Mouse (Mus musculus) forebrain, embryonic 11.5 days (tissue): ENCODE measurements at regions not wholly inside any gene's neighbourhood (a gene's known extent, or its start where the extent isn't known, plus 50 kb on each side); places are given as distances from the start of the nearest gene placed in this dataset.

Experiments
- ATAC-seq: fragments of 200-750 bp; cut with Nextera tagmentation; replicated peaks from 2 replicates; pipeline ENCODE4 v1.8.0; 2017; ENCODE audit warnings: moderate TSS enrichment; ENCODE audit not compliant: low FRiP score
- DNase-seq: peaks from one replicate; pipeline ENCODE4 v3.0.0-alpha.2; 2017; ENCODE audit warnings: low spot score
- H3K27ac ChIP-seq: fragments of 300-500 bp; sonication (generic); 2 replicates; pipeline ENCODE4 v1.5.1; 2014; ENCODE audit warnings: low read depth, low read length
- H3K27me3 ChIP-seq: fragments of 300-500 bp; sonication (generic); 2 replicates; pipeline ENCODE4 v1.6.1; 2014; ENCODE audit warnings: mild to moderate bottlenecking, low read length, mixed read lengths; ENCODE audit not compliant: control insufficient read depth, insufficient read depth
- H3K36me3 ChIP-seq: fragments of 300-500 bp; sonication (generic); 2 replicates; pipeline ENCODE4 v1.6.1; 2014; ENCODE audit warnings: mild to moderate bottlenecking, low read length, moderate library complexity, mixed read lengths; ENCODE audit not compliant: control insufficient read depth, insufficient read depth
- H3K4me1 ChIP-seq: fragments of 300-500 bp; sonication (generic); replicated peaks from 2 replicates; pipeline ENCODE4 v1.6.1; 2014; ENCODE audit warnings: low read length, mixed read lengths; ENCODE audit not compliant: control insufficient read depth, insufficient read depth
- H3K4me2 ChIP-seq: fragments of 300-500 bp; sonication (generic); 2 replicates; pipeline ENCODE4 v1.6.1; 2014; ENCODE audit warnings: low read depth, mild to moderate bottlenecking, low read length, moderate library complexity, mixed read lengths; ENCODE audit not compliant: severe bottlenecking
- H3K4me3 ChIP-seq: fragments of 300-500 bp; sonication (generic); 2 replicates; pipeline ENCODE4 v1.5.1; 2014; ENCODE audit warnings: low read depth, low read length
- H3K9ac ChIP-seq: fragments of 300-500 bp; sonication (generic); 2 replicates; pipeline ENCODE4 v1.6.1; 2014; ENCODE audit warnings: low read length
- H3K9me3 ChIP-seq: fragments of 300-500 bp; sonication (generic); 2 replicates; pipeline ENCODE4 v1.6.1; 2016; ENCODE audit warnings: low read length, mixed read lengths; ENCODE audit not compliant: control insufficient read depth
- WGBS: fragments of 180-500 bp; shearing (Covaris S2); extraction: QIAGEN DNeasy Blood & Tissue Kit; methylation state at CpG from one replicate; pipeline ENCODE4 v1.1.7; 2014; 5-methylcytosine and 5-hydroxymethylcytosine counted together

- DNase-seq (no peak), ATAC-seq (no peak)
- H3K9ac ChIP-seq = no peak overlapping the region
- 75% methylated on average over 13 of the region's 13 CpGs for WGBS
- no peak overlapping the region for H3K27ac ChIP-seq
- no peaks in the 10 kb centered on the region for H3K36me3 ChIP-seq
- no peaks in the 10 kb centered on the region for H3K9me3 ChIP-seq
- H3K4me2 ChIP-seq = no peak overlapping the region
- no peaks in the 10 kb centered on the region for H3K27me3 ChIP-seq
- H3K4me1 ChIP-seq = no peaks in the 10 kb centered on the region; the same call in 1 of the 2 replicates
- H3K4me3 ChIP-seq = no peak overlapping the region
Observed at GRCm38 (mm10) chr5:119137409-119137808, 533.1 kb upstream of the Tbx3 start.

GRCm38 (mm10) chr5:119137821-119138221, 532.6 kb upstream of the Tbx3 start:
- H3K36me3 ChIP-seq = no peaks in the 10 kb centered on the region
- H3K4me2 ChIP-seq = no peak overlapping the region
- WGBS = 78% methylated on average over 10 of the region's 10 CpGs
- no peaks in the 10 kb centered on the region for H3K27me3 ChIP-seq
- H3K27ac ChIP-seq = no peak overlapping the region
- no peaks in the 10 kb centered on the region for H3K9me3 ChIP-seq
- H3K4me1 ChIP-seq = no peaks in the 10 kb centered on the region; the same call in 1 of the 2 replicates
- no peak for DNase-seq
- no peak overlapping the region for H3K9ac ChIP-seq
- ATAC-seq = no peak
- H3K4me3 ChIP-seq = no peak overlapping the region

GRCm38 (mm10) chr5:119138293-119138692, 532.2 kb upstream of the Tbx3 start:
- no peak overlapping the region for H3K4me2 ChIP-seq
- WGBS = 57% methylated on average over 14 of the region's 14 CpGs
- no peaks in the 10 kb centered on the region for H3K9me3 ChIP-seq
- H3K27me3 ChIP-seq = no peaks in the 10 kb centered on the region
- H3K36me3 ChIP-seq = no peaks in the 10 kb centered on the region
- no peak for ATAC-seq
- H3K4me1 ChIP-seq = no peaks in the 10 kb centered on the region; the same call in 1 of the 2 replicates
- no peak overlapping the region for H3K9ac ChIP-seq
- DNase-seq = no peak
- H3K4me3 ChIP-seq = no peak overlapping the region
- H3K27ac ChIP-seq = no peak overlapping the region

GRCm38 (mm10) chr5:119139336-119139735, 531.1 kb upstream of the Tbx3 start:
- Histone ChIP-seq H3K27ac (no peak overlapping the region), H3K36me3 (no peaks in the 10 kb centered on the region), H3K4me2 (no peak overlapping the region), H3K9ac (no peak overlapping the region), H3K4me3 (no peak overlapping the region), H3K9me3 (no peaks in the 10 kb centered on the region), H3K4me1 (no peaks in the 10 kb centered on the region; the same call in 1 of the 2 replicates), H3K27me3 (no peaks in the 10 kb centered on the region)
- ATAC-seq (no peak), DNase-seq (no peak)
- 31% methylated on average over 7 of the region's 7 CpGs for WGBS

GRCm38 (mm10) chr5:119139816-119140215, 530.7 kb upstream of the Tbx3 start:
- H3K4me3 ChIP-seq = no peak overlapping the region
- no peaks in the 10 kb centered on the region for H3K27me3 ChIP-seq
- H3K4me2 ChIP-seq = no peak overlapping the region
- H3K27ac ChIP-seq = no peak overlapping the region
- no peaks in the 10 kb centered on the region for H3K9me3 ChIP-seq
- ATAC-seq (no peak), DNase-seq (no peak)
- H3K9ac ChIP-seq = no peak overlapping the region
- whole genome bisulfite sequencing = 86% methylated on average over 6 of the region's 6 CpGs
- H3K4me1 ChIP-seq = no peaks in the 10 kb centered on the region; the same call in 1 of the 2 replicates
- H3K36me3 ChIP-seq = no peaks in the 10 kb centered on the region

- Histone ChIP-seq H3K4me3 (no peak overlapping the region), H3K27ac (no peak overlapping the region), H3K36me3 (no peaks in the 10 kb centered on the region), H3K9me3 (no peaks in the 10 kb centered on the region), H3K27me3 (no peaks in the 10 kb centered on the region), H3K4me1 (no peaks in the 10 kb centered on the region; the same call in 1 of the 2 replicates), H3K9ac (no peak overlapping the region), H3K4me2 (no peak overlapping the region)
- ATAC-seq (no peak), DNase-seq (no peak)
- 61% methylated on average over 8 of the region's 8 CpGs for WGBS
Observed at GRCm38 (mm10) chr5:119143411-119143810, 527.1 kb upstream of the Tbx3 start.

GRCm38 (mm10) chr5:119149389-119150185, 520.9 kb upstream of the Tbx3 start:
- DNase-seq (no peak), ATAC-seq (no peak)
- H3K4me3 ChIP-seq = no peak overlapping the region
- no peak overlapping the region for H3K9ac ChIP-seq
- no peaks in the 10 kb centered on the region for H3K9me3 ChIP-seq
- 83% methylated on average over 25 of the region's 25 CpGs for WGBS
- H3K4me1 ChIP-seq = no peaks in the 10 kb centered on the region
- no peaks in the 10 kb centered on the region for H3K36me3 ChIP-seq
- H3K27ac ChIP-seq = no peak overlapping the region
- no peaks in the 10 kb centered on the region for H3K27me3 ChIP-seq
- H3K4me2 ChIP-seq = no peak overlapping the region

GRCm38 (mm10) chr5:119153086-119153485, 517.4 kb upstream of the Tbx3 start:
- Histone ChIP-seq H3K27me3 (no peaks in the 10 kb centered on the region), H3K4me2 (no peak overlapping the region), H3K4me1 (no peaks in the 10 kb centered on the region), H3K9ac (no peak overlapping the region), H3K27ac (no peak overlapping the region), H3K4me3 (no peak overlapping the region), H3K9me3 (no peaks in the 10 kb centered on the region; the same call in 1 of the 2 replicates), H3K36me3 (no peaks in the 10 kb centered on the region)
- WGBS = 92% methylated on average over 5 of the region's 5 CpGs
- DNase-seq (no peak), ATAC-seq (no peak)

- 90% methylated on average over 6 of the region's 6 CpGs for WGBS
Observed at GRCm38 (mm10) chr5:119156638-119157037, 513.8 kb upstream of the Tbx3 start.

More at GRCm38 (mm10) chr5:119156638-119157037, 513.8 kb upstream of the Tbx3 start:
- H3K9me3 ChIP-seq = no peaks in the 10 kb centered on the region; the same call in 1 of the 2 replicates
- H3K36me3 ChIP-seq = no peaks in the 10 kb centered on the region
- H3K4me2 ChIP-seq = no peak overlapping the region
- no peaks in the 10 kb centered on the region for H3K4me1 ChIP-seq
- H3K27me3 ChIP-seq = no peaks in the 10 kb centered on the region
- H3K9ac ChIP-seq = no peak overlapping the region
- H3K27ac ChIP-seq = no peak overlapping the region
- no peak overlapping the region for H3K4me3 ChIP-seq
- no peak for DNase-seq
- no peak for ATAC-seq
